Mouse (Mus musculus) frontal cortex, postnatal 10 days (tissue): ENCODE results near the gene Ppp1r21.

Experiments used
- DNase-seq, 2 experiments: peaks; one replicate each; pipeline ENCODE4 v3.0.0; 2022; ENCODE audit warnings: low spot score in 2 of 2, mixed read lengths in 1 of 2

The Ppp1r21 gene

GRCm38 (mm10) chr17:88574811-88575210 is 44.9 kb downstream of the Ppp1r21 start:
- no peak for DNase-seq

- DNase-seq = no peak
These were observed 48.8 kb downstream of the Ppp1r21 start for GRCm38 (mm10) chr17:88578522-88579242.

GRCm38 (mm10) chr17:88580556-88580955 is 50.6 kb downstream of the Ppp1r21 start:
- DNase-seq = no peak

DNA sequence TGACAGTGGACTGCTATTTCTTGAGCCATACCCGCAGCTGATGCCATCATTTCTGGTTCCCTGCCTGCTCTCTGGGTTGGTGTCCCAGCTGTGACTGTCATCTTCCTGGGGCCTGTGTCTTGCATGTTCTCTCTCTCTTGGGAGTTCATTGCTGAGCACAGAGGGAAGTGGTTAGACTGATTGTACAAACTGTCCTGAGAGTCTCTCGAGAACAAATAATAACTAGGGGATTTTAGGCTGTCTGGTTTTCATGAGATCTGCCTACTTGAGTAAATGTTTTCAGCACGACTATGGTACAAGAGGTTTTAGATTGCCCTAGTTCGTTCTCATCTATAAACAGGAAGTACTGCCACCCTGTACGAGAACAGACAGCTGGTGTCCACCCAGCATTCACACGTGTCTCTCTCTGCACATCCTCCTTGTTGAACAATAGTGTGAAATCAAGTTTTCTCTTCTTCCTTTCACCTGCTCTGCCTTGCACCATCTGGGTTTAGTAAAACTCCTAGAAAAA is 51.6 kb downstream of the Ppp1r21 start:
- no peak for DNase-seq

DNA sequence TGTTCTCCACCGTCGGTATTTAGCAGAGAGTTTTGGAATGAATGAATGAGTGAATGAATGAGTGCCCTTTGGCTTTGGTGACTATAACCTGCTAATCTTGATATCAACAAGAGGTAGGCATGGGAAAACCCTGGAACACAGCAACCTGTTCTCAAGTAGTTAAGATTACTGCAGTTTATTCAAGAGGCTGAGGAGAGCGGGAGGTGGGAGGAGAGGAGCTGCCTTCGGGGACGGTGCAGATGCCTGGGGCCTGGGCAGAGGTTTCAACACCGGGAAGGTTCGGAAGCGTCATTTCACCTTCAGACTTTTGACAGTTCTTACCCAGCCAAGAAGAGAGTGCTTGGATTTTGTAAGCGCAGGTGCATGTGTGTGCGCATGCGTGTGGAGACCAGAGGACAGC is 53.1 kb downstream of the Ppp1r21 start:
- no peak for DNase-seq

DNA sequence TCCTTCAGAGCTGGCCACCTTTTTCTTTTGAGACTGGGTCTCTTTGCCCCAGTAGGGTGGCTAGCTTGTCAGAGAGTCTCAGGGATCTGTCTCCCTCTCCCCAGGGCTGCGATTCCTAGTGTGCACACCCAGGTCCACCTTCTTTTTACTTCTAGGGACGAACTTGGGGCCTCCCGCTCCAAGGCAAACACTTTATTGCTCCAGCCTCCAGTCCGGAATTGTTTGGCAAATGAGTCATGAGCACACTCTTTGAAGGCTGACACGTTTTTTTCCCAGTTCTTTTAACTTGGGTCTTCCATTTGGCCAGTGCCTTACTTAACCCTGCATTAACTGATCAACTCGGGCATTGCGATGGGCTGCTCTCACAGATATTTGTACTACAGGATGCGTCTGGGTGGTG is 53.5 kb downstream of the Ppp1r21 start:
- no peak for DNase-seq

GRCm38 (mm10) chr17:88587371-88587770 is 57.5 kb downstream of the Ppp1r21 start:
- DNase-seq = no peak

- no peak for DNase-seq
These were observed 58.3 kb downstream of the Ppp1r21 start for GRCm38 (mm10) chr17:88588228-88588627.

- DNase-seq = no peak
These were observed 60.3 kb downstream of the Ppp1r21 start for GRCm38 (mm10) chr17:88590251-88590650.

DNA sequence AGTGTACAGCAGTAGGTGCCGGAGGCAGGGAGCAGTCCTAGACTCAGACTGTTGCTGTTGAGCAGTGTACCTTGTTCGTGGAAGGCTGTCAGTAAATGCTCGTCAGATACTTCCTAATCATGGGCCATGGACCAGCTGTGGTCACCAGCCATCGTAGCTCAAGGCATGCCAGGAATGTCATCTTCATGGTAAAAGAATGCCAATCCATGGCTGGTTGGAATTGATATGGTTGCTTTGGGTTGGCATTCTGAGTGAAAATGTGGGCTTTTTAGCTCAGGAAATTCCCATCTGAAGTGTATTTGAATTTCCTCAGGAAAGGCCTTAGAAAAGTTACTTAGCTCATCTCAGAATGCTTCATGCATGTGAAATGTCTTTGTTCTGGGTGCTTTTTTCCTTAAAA is 65.2 kb downstream of the Ppp1r21 start:
- no peak for DNase-seq

DNA sequence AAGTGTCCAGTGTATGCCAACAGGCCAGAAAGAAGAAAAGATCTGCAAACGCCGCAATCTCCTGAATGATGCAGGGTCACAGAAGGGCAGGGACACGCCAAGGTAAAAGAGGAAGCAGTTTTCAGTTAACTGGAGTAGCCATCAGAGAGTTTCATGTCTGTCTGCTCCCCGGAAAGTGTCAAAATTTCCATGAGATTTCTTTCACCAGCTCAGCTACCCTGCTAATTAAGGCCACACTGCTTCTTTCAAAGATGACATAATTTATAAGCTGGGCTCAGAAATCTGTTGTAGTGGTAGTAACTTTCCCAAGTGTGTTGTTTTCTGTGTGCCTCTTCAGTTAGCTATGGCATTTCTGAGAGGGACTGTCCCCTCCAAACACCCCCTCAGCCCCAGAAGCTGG is 66.2 kb downstream of the Ppp1r21 start:
- DNase-seq = no peak

- DNase-seq = peak in 1 of 2 experiments; percentile 75
These were observed 66.8 kb downstream of the Ppp1r21 start for GRCm38 (mm10) chr17:88596544-88597221.

GRCm38 (mm10) chr17:88597222-88598055 is 67.5 kb downstream of the Ppp1r21 start, which contains the start of gene Ston1:
Gene Ston1, plus strand, starts transcription at chr17:88597684.
- DNase-seq = peak in 1 of 2 experiments; percentile 48

DNA sequence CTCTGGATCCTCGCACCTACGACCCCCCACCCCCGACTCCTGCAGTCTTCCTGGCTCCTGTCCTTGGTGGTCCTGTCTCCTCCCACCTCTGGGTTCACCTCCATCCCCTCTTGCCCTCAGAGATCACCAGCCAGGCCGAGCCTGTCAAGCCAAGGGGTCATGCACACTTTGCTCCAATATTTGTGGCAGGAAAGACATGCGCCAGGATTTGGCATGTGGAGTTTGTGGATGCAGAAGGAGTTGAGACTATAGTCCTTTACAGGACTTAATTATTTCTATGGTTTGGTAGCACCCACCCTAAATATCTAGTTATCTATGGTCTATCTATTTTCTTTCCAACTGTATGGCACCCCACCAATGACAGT is 68.1 kb downstream of the Ppp1r21 start:
- no peak for DNase-seq

- no peak for DNase-seq
These were observed 68.9 kb downstream of the Ppp1r21 start for GRCm38 (mm10) chr17:88598570-88599368.

GRCm38 (mm10) chr17:88600492-88601026 is 70.6 kb downstream of the Ppp1r21 start:
- no peak for DNase-seq

DNA sequence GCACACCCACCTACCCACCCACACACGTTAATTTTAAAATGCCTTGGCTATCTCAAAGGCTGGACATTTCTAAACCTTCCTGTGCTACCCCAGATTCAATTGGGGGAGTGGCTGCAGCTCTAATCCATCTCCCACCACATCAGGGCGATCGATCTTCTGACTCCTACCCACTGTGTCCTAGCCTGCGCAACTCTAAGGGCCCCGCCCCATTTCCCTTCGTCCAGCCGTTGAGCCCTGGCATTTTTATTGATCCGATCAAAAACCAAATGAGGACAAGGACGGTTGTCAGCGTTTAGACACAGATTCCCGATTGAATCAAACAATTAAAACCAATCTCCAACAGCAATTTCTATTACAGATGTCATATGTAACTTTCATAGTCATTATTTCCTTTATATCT is 74.0 kb downstream of the Ppp1r21 start:
- DNase-seq = no peak

GRCm38 (mm10) chr17:88606056-88606455 is 76.1 kb downstream of the Ppp1r21 start:
- DNase-seq = no peak

DNA sequence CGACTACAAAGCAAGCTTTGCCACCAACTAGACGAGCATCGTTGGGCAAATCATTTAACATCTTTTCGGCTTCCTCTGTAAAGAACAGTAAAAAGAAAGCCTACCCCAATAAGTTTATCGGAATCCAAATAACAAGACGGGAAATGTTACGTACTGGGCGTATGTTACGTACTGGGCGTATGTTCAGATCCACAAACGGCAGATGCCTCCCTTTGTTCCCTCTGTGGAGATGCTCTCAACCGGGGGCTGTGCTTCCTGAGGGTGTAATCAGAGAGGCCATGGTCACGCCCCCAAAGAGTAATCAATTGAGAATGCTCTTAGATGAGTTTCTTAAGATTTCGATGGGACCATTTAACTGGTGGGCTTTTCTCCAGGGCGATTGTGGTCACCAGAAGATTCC is 79.4 kb downstream of the Ppp1r21 start:
- no peak for DNase-seq

- no peak for DNase-seq
These were observed 81.1 kb downstream of the Ppp1r21 start for GRCm38 (mm10) chr17:88611057-88611456.

- no peak for DNase-seq
These were observed 83.3 kb downstream of the Ppp1r21 start for GRCm38 (mm10) chr17:88613172-88613571.
